Mouse (Mus musculus) intestine, embryonic 15.5 days (tissue): ENCODE measurements around the gene Zfp28. TPM values are rescaled to one million over a fixed set of nuclear protein-coding genes. Genes with fewer than 3 reads are reported as not detected.

Source experiments
- ATAC-seq: fragments of 200-750 bp; cut with Nextera tagmentation; 2 replicates; pipeline ENCODE4 v1.8.0; 2017; ENCODE audit warnings: moderate TSS enrichment, moderate library complexity
- H3K27ac ChIP-seq: fragments of 300-500 bp; sonication (generic); 2 replicates; pipeline ENCODE4 v1.5.1; 2015; ENCODE audit warnings: mild to moderate bottlenecking, inconsistent platforms
- H3K27me3 ChIP-seq: fragments of 300-500 bp; sonication (generic); replicated peaks from 2 replicates; pipeline ENCODE4 v1.6.1; 2015; ENCODE audit warnings: inconsistent platforms
- H3K36me3 ChIP-seq: fragments of 300-500 bp; sonication (generic); 2 replicates; pipeline ENCODE4 v1.6.1; 2015; ENCODE audit warnings: inconsistent platforms
- H3K4me1 ChIP-seq: fragments of 300-500 bp; sonication (generic); replicated peaks from 2 replicates; pipeline ENCODE4 v1.6.1; 2015; ENCODE audit warnings: inconsistent platforms
- H3K4me2 ChIP-seq: fragments of 300-500 bp; sonication (generic); replicated peaks from 2 replicates; pipeline ENCODE4 v1.6.1; 2015; ENCODE audit warnings: mild to moderate bottlenecking, inconsistent platforms
- H3K4me3 ChIP-seq: fragments of 300-500 bp; sonication (generic); replicated peaks from 2 replicates; pipeline ENCODE4 v1.5.1; 2015; ENCODE audit warnings: inconsistent platforms
- H3K9ac ChIP-seq: fragments of 300-500 bp; sonication (generic); 2 replicates; pipeline ENCODE4 v1.6.1; 2015; ENCODE audit warnings: inconsistent platforms
- H3K9me3 ChIP-seq: fragments of 300-500 bp; sonication (generic); 2 replicates; pipeline ENCODE4 v1.6.1; 2016; ENCODE audit warnings: inconsistent platforms
- WGBS: fragments of 180-500 bp; shearing (Covaris S2); methylation state at CpG from one replicate; pipeline ENCODE4 v1.1.7; 2015; 5-methylcytosine and 5-hydroxymethylcytosine counted together
- polyA plus RNA-seq: library from polyadenylated mRNA; unstranded; fragments of >200 nt; fragmentation: Nextera tagmentation; extraction: Ambion mirVana; gene quantifications from 2 replicates; pipeline ENCODE4 v1.2.1, GENCODE M21; 2015

Gene Zfp28
- polyA plus RNA-seq: 7.8 and 8.2 TPM in 2 replicates

DNA sequence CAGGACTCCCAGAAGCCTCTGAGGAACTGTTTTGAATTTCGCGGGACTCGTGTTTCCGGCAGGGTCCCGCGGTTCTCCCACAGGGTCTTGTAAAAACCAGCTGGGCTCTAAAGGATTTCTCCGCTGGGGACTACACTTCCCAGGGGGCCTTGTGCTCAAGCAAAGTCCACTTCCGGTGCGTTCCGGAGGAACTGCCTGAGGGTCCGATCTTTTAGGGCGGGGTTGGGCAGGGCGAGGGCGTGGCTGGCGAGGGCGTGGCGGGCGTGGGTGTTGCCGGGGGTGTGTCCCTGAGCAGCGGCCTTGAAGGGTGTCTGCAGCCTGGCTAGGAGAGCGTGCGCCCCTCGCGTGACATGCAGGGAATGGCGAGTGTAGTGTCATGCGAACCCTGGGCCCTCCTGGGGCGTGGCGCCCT lies at the start of gene Zfp28:
Zfp28 (plus strand) TSS at position 252 of the 412 bp plus-strand sequence.
- WGBS: 0% methylated on average over 28 of the region's 28 CpGs
- Histone ChIP-seq H3K9ac (peak within 1 kb of the TSS; percentile 74), H3K27ac (0 out of 2 replicates have a peak within 1 kb of the TSS, but pooled peaks have one; percentile 48), H3K4me3 (peak within 1 kb of the TSS; percentile 61), H3K4me2 (peak within 1 kb of the TSS; percentile 85), H3K27me3 (no peaks in the 10 kb centered on the region), H3K36me3 (no peaks in the 10 kb centered on the region), H3K9me3 (no peaks in the 10 kb centered on the region), H3K4me1 (peaks cover 6% of the 10 kb centered on the region; the same call in 1 of the 2 replicates)
- ATAC-seq: peak; percentile 99

DNA sequence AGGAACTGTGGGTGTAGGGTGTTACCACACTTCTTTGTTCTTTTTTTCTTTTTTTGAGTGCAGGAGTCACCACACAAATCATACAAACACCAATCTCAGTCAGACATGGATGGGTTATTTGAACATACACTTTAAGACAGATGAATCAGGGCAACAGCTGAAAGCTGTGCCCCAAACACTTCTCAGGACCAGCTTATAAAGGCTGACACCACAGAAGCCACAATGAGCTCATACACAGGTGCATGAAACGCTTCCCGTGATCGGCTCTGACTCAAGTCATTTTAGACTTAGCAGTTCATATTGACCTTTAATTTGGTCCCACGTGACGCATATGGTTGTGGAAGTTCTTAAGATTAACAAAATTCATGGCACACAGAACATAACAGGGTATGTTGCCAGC lies 43.2 kb upstream of the Zfp28 start:
- Histone ChIP-seq H3K27ac (no peak overlapping the region), H3K9ac (no peak overlapping the region), H3K4me3 (no peak overlapping the region), H3K4me1 (no peaks in the 10 kb centered on the region), H3K9me3 (no peaks in the 10 kb centered on the region), H3K4me2 (no peak overlapping the region), H3K36me3 (no peaks in the 10 kb centered on the region), H3K27me3 (no peaks in the 10 kb centered on the region)
- ATAC-seq: no peak
- 77% methylated on average over 5 of the region's 5 CpGs for WGBS

DNA sequence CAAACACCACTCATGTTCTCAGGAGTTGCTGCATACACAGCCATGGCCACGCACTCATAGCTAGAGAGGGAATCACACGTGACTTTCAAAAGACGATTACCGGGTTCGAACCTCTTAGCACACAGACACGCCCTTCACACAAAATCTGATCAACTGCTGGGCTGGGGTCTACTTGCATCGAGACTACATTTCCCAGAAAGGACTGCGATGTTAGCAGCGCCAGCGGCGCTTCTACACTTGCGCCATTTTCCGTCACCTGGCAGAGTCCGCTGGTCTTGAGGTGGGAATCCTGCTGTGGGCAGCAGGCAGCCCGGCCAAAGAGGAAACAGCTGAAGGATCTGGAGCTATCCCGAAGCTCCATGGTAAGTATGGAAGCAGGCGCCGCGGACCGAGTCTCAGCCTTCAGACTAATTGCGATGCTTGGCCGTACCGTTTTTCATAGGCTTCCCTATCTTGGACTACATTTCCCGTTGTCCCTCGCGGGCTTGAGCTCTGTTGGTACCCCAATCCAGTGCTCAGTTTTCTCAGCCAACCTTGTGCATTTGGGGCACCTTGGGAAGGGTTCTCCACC lies 39.5 kb upstream of the Zfp28 start, which contains the start of gene Gm3854:
Gm3854 (plus strand) TSS at position 259 of the 571 bp plus-strand sequence.
- H3K4me2 ChIP-seq: peak within 1 kb of the TSS; percentile 55
- H3K9me3 ChIP-seq: no peaks in the 10 kb centered on the region
- peak; percentile 95 for ATAC-seq
- peak within 1 kb of the TSS; percentile 64 for H3K4me3 ChIP-seq
- H3K9ac ChIP-seq: peak within 1 kb of the TSS; percentile 48
- WGBS: under 1% methylated on average over 26 of the region's 26 CpGs
- H3K4me1 ChIP-seq: no peaks in the 10 kb centered on the region
- no peaks in the 10 kb centered on the region for H3K27me3 ChIP-seq
- H3K27ac ChIP-seq: no peak within 1 kb of the TSS
- H3K36me3 ChIP-seq: no peaks in the 10 kb centered on the region

DNA sequence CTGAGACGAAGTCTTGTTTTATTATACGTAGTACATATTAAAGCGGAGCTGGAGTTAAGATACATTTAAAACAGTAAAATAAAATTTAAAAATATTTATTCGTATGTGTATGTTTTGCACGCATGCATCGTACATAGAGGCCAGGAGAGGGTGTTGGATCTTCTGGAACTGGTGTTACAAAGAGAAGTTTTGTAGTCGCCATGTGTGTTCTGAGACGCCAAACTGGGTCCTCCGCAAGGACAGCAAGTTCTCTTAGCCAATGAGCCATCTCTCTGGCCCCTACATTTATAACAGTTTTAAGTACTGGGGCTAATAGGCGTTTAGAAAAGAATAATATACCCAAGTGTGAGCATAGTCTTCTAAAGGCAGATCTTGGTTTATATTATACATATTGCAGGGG lies 39.0 kb upstream of the Zfp28 start:
- Histone ChIP-seq H3K4me1 (no peaks in the 10 kb centered on the region), H3K36me3 (no peaks in the 10 kb centered on the region), H3K4me3 (peak overlapping the region; percentile 64), H3K27ac (no peak overlapping the region), H3K4me2 (peak overlapping the region; percentile 55), H3K9me3 (no peaks in the 10 kb centered on the region), H3K27me3 (no peaks in the 10 kb centered on the region), H3K9ac (peak overlapping the region; percentile 48; the same call in 1 of the 2 replicates)
- WGBS: 33% methylated on average over 10 of the region's 10 CpGs
- peak; percentile 21 for ATAC-seq

DNA sequence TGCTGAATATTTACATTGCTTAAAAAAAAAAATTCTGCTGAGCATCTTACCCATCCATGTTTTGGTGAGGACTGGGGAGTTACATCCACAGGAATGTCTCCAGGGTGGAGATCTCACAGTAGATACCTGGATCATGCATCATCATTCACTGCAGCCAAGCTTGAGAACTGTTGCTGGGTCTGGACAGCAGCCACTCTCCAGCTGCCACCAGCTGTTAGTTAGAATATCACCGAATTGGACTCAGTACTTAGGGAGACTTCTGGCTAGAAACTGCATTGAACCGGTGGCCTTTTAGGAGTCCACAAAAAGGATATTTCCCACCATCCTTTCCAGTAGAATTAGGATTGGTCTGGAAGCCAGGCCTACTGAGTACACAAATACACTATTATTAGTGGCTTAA lies 25.0 kb upstream of the Zfp28 start:
- H3K4me3 ChIP-seq: no peak overlapping the region
- WGBS: 48% methylated on average over 2 of the region's 2 CpGs
- no peak overlapping the region for H3K27ac ChIP-seq
- no peak overlapping the region for H3K9ac ChIP-seq
- no peaks in the 10 kb centered on the region for H3K36me3 ChIP-seq
- ATAC-seq: no peak
- no peaks in the 10 kb centered on the region for H3K9me3 ChIP-seq
- H3K4me2 ChIP-seq: no peak overlapping the region
- H3K27me3 ChIP-seq: no peaks in the 10 kb centered on the region
- H3K4me1 ChIP-seq: no peaks in the 10 kb centered on the region

DNA sequence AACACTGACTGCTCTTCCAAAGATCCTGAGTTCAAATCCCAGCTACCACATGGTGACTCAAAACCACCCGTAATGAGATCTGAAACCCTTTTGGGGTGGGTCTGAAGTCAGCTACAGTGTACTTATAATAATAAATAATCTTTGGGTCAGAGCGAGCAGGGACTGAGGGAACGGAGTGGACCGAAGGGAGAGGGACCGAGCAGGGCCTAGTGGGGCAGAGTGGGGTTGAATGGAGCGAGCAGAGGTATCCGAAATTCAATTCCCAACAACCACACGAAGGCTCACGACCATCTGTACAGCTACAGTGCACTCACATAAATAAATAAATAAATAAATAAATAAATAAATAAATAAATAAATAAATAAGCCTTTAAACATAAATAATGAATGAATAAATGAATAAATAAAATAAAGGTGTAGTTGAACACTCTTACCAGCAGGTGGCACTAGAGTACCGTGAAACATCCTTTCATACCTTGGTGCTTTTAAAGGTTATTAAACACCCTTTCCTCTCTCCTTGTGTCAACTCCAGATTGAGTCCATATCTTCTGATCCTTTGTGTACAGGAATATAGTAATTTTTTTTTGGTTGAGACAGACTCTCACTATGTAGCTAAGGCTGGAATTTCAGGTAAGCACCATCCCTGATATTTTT lies 24.0 kb upstream of the Zfp28 start:
- WGBS: 50% methylated on average over 10 of the region's 10 CpGs
- no peak overlapping the region for H3K9ac ChIP-seq
- no peak for ATAC-seq

DNA sequence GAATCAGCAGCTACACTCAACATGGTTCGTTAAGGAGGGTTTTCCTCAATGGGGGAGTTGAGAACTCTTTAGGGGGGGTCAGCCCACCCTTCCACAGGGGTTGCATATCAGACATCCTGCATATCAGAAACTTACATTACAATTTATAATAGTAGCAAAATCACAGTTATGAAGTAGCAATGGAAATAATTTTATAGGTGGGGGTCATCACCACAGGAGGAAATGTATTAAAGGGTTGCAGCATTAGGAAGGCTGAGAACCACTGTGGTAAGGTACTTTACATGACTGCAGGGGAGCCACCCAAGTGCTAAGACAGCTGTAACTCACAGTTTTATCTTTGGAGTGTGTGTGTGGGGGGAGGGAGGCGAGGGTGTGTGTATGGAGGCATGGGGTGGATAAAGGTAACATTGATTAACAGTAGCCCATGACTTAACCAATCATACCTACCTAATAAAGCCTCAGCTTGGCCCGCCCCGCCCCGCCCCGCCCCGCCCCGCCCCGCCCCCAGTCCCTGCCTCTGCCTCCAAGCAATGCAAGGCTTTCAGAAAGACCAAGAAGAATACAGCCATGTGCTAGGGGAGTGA lies 22.5 kb upstream of the Zfp28 start:
- ATAC-seq: no peak
- no peak overlapping the region for H3K27ac ChIP-seq
- no peak overlapping the region for H3K9ac ChIP-seq
- no peaks in the 10 kb centered on the region for H3K36me3 ChIP-seq
- no peaks in the 10 kb centered on the region for H3K27me3 ChIP-seq
- no peaks in the 10 kb centered on the region for H3K9me3 ChIP-seq
- no peak overlapping the region for H3K4me3 ChIP-seq
- H3K4me2 ChIP-seq: no peak overlapping the region
- 0 out of 2 replicates have a peak, but pooled peaks cover 6% of the 10 kb centered on the region for H3K4me1 ChIP-seq
- WGBS: 10% methylated on average over 9 of the region's 9 CpGs

More for the DNA sequence above, 24.0 kb upstream of the Zfp28 start:
- H3K27me3 ChIP-seq: no peaks in the 10 kb centered on the region
- H3K4me1 ChIP-seq: 0 out of 2 replicates have a peak, but pooled peaks cover 5% of the 10 kb centered on the region
- H3K9me3 ChIP-seq: no peaks in the 10 kb centered on the region
- no peaks in the 10 kb centered on the region for H3K36me3 ChIP-seq
- H3K27ac ChIP-seq: no peak overlapping the region
- H3K4me2 ChIP-seq: no peak overlapping the region
- no peak overlapping the region for H3K4me3 ChIP-seq

DNA sequence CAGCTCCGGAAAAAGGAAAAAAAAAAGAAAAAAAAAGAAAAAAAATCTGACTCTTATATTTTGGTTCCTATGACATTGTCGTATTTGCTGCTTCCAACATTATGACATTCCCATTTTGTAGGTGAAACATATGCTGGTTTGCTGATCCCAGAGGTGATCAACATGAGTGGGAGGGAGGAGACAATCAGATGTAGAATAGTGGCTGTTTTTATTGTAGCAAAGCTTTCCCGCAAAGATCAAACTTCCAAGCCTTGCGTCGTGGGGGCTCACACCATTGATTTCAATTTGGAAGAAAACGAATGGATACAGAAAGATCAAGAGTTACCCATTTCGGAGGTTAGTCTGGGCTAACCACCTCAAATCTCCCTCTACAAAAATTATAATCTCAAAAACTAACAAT lies 21.3 kb upstream of the Zfp28 start:
- no peak for ATAC-seq
- H3K27ac ChIP-seq: peak overlapping the region; percentile 77
- WGBS: 22% methylated on average over 7 of the region's 7 CpGs

DNA sequence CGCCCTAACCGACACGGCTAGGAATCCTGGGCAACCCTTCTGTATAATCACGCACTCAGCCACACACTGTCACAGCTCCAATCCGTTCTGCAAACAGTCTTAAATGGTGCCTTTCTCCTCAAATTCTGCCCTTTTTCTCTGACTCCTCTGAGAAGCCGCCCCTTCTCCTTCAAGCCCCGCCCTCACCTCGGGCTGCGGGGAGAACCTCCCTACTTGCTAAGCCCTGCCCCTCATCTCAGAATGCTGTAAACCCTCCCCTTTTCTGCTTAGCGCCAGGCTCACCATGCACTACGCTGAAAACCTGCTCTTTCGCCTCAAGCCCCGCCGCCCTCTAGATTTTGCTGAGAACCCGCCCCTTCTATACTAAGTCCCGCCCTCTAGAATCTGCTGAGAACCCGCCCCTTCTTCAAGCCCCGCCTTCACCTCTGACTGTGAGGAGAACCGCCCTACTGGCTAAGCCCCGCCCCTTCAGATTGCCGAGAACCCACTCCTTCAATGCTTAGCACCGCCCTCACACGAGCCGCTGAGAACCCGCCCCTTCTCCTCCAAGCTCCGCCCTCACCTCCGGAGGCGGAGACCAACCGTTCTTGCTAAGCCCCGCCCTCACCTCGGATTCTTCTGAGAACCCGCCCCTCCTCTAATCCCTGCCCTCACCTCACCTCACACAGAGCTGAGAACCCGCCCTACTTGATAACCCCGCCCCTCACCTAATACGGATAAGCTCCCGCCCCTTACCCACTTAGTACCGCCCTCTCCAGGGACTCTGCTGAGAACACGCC lies 20.6 kb upstream of the Zfp28 start:
- peak; percentile 94 for ATAC-seq
- Histone ChIP-seq H3K4me2 (peak overlapping the region; percentile 61), H3K9ac (peak overlapping the region; percentile 48), H3K36me3 (no peaks in the 10 kb centered on the region), H3K27ac (peak overlapping the region; percentile 77), H3K4me3 (peak overlapping the region; percentile 40), H3K27me3 (no peaks in the 10 kb centered on the region), H3K9me3 (no peaks in the 10 kb centered on the region), H3K4me1 (0 out of 2 replicates have a peak, but pooled peaks cover 6% of the 10 kb centered on the region)
- WGBS: under 1% methylated on average over 38 of the region's 38 CpGs

More for the DNA sequence above, 21.3 kb upstream of the Zfp28 start:
- Histone ChIP-seq H3K4me2 (peak overlapping the region; percentile 61), H3K9ac (peak overlapping the region; percentile 48; the same call in 1 of the 2 replicates), H3K4me1 (0 out of 2 replicates have a peak, but pooled peaks cover 6% of the 10 kb centered on the region), H3K9me3 (no peaks in the 10 kb centered on the region), H3K36me3 (no peaks in the 10 kb centered on the region), H3K27me3 (no peaks in the 10 kb centered on the region), H3K4me3 (peak overlapping the region; percentile 40)

DNA sequence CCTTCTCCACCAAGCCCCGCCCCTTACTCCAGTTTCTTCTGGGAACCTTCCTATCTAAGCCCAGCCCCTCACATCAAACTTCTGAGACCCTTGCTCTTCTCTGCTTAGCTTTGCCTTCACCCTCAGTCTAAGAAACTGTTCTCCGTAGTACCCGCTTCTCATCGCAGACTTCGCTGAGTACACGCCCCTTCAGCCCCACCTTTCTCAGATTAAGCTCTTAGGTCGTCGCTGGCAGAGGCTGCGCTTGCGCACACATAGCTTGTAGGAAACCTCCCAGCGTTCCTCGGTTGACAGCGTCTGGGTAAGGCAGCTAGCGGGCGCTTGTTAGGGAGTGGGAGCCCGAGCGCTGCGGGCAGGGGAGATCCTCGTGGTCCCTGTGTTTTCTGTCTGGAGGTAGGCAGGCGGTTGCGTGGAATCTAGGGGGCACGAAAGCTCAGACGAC lies 20.0 kb upstream of the Zfp28 start, which contains the start of gene Zfp78:
Zfp78 (plus strand) TSS at position 234 of the 442 bp plus-strand sequence.
- peak; percentile 86 for ATAC-seq
- no peaks in the 10 kb centered on the region for H3K9me3 ChIP-seq
- peak within 1 kb of the TSS; percentile 40 for H3K4me3 ChIP-seq
- H3K9ac ChIP-seq: peak within 1 kb of the TSS; percentile 48
- peak within 1 kb of the TSS; percentile 77 for H3K27ac ChIP-seq
- no peaks in the 10 kb centered on the region for H3K36me3 ChIP-seq
- H3K27me3 ChIP-seq: no peaks in the 10 kb centered on the region
- WGBS: under 1% methylated on average over 23 of the region's 23 CpGs
- H3K4me1 ChIP-seq: 0 out of 2 replicates have a peak, but pooled peaks cover 6% of the 10 kb centered on the region
- peak within 1 kb of the TSS; percentile 61 for H3K4me2 ChIP-seq

DNA sequence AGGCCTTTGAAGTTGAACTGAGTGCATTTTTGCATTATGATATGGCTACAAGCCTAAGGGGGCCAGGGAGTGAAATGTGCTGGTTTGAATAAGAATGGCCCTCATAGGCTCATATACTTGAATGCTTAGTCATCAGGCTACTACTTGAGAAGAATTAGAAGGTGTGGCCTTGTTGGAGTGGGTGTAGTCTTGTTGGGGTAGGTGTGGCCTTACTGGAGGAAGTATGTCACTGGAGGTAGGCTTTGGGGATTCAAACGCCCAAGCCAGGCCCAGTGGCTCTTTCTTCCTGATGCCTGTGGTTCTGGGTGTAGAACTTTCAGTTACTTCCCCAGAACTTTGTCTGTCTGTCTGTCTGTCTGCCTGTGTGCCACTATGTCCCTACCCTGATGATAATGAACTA lies 18.3 kb upstream of the Zfp28 start:
- no peaks in the 10 kb centered on the region for H3K36me3 ChIP-seq
- no peak overlapping the region for H3K9ac ChIP-seq
- H3K27me3 ChIP-seq: no peaks in the 10 kb centered on the region
- H3K4me2 ChIP-seq: no peak overlapping the region
- 68% methylated on average over 1 of the region's 1 CpGs for whole genome bisulfite sequencing
- no peaks in the 10 kb centered on the region for H3K9me3 ChIP-seq
- no peak overlapping the region for H3K27ac ChIP-seq
- 0 out of 2 replicates have a peak, but pooled peaks cover 6% of the 10 kb centered on the region for H3K4me1 ChIP-seq
- H3K4me3 ChIP-seq: no peak overlapping the region
- ATAC-seq: no peak
